Comparison of ENCODE assay signal across 11 mouse cellular contexts in genomic region chr5:26355156-26355555, GRCm38 (mm10).
"Had no signal": no experiment of that assay in that cellular context is flagged by ENCODE, and none has a peak within 500 bp of the region (broad histone marks: within the 10 kb centered on the region; RNA-seq: fewer than 3 reads in every experiment).

No protein-coding gene starts in this region.

- DNase-seq: liver; liver, embryonic 13.5 days; liver, postnatal 0 days; lung, adult 18-20 months; lung, adult 2 months; lung, embryonic 14.5 days; lung, postnatal 10 days; lung, postnatal 14 days; lung, postnatal 36 days; lung, postnatal 4 days; midbrain, embryonic 14.5 days had no signal
